Mouse (Mus musculus) T-helper 2 cell (primary cell): Measurements from ENCODE around the gene Dimt1.
"Not testable (repeated sequence)": the region's sequence is repeated elsewhere in the genome, so short reads cannot be mapped to it uniquely, and the experiment has no call there.

Experiments
- in situ Hi-C: fragments of 300-600 bp; cut with MboI, MseI; formaldehyde crosslinking; loops from one replicate; pipeline ENCODE4 v1.15.1; 2025; ENCODE audit warnings: high pct_unique_total_duplicates

Dimt1 gene

DNA sequence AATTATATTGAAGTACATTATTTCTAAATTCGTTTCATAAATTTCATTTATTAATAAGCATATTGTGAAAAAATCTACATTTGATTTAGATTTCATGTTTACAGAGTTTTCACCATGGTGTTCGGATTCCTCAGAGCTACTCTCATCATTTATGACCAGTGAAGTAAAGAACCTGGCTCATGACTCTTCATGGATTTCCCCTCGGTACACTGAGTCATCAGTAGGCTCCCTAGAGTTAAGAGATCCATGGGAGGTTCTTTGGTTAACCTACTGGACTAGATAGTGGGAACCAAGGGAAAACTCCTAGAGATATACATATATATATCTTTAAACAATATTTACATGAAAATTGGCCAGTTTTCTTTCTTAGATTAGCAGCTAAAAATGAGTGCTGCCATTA is 13.6 kb downstream of the Dimt1 start:
- in situ Hi-C loops: no loop called here

DNA sequence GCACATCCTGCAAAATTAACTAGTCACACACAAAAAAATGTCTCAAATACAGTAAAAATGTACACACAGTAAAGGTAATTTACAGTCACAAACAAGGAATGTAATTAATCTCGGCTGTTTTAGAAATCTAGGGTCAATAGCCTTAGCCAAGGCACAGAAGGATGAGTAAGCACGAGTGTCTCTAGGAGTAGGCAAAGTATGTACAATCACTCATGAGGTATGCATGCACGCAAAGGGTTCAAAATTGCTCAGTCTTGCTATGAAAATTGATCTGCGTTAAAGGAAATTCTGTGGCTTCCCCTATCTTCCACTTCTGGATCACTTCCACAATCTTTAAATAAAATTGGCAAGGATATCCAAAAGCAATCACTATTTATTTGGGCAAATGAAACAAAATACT is 14.6 kb downstream of the Dimt1 start:
- in situ Hi-C loops: no loop called here

DNA sequence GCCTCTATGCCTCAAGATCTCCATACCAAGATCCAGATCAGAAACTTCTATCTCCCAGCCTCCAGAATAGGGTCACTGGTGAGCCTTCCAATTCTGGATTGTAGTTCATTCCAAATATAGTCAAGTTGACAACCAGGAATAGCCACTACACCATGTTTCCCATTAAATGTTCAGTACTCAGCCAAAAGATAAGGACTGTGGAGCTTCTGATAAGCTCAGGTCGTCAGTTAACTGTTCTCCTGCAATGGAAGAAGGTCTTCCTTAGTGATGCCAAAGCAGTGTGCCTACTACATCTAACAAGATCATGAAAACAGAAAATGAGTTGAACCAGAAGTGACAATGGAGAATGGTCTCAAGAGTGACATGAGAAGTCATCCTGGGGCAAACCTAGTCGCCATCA is 50.0 kb downstream of the Dimt1 start:
- in situ Hi-C loops: no loop called here

DNA sequence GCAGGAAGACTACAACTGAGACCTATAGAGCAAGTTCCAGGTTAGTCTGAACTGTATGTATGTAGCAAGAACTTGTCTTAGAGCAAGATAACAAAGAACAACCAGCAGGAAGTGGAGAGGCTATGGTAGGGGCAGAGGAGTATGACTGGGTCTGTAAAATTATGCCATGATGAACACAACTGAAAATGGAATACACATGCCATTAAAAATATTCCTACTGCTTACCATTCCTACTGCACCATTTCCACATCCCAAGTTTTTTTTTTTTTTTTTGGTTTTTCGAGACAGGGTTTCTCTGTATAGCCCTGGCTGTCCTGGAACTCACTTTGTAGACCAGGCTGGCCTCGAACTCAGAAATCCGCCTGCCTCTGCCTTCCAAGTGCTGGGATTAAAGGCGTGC is 50.6 kb downstream of the Dimt1 start:
- in situ Hi-C loops: not testable (repeated sequence)

DNA sequence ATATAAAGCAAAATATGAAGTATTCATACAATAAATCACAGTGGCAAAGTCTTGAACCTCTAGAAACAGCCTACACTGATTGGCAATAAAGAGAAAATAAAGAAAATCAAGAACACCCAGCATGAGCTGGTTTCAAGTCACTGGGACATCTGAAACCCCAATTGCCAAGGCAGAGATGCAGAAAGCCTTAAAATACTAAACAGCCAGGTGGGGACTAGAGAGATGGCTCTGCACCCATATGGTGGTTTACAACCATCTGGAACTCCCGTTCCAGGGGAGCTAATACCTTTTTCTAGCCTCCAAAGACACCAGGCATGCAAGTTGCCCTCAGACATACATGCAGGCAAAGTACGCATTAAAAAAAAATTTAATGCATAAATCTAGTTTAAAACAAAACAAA is 51.1 kb downstream of the Dimt1 start:
- in situ Hi-C loops: no loop called here

DNA sequence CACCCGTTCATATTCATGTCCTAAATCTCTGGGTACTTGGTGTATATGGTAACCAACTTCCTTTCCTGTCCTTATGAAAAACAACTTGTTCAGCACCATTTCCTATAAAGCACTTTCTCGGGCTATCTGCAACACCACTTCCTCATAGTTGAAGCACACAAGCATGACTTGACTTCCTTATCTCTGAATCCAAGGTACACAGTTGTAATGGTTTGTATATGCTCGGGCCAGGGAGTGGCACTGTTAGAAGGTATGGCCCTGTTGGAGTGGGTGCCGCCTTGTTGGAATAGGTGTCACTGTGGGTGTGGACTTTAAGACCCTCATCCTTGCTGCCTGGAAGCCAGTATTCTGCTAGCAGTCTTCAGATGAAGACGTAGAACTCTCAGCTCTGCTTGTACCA is 51.7 kb downstream of the Dimt1 start:
- in situ Hi-C loops: no loop called here

DNA sequence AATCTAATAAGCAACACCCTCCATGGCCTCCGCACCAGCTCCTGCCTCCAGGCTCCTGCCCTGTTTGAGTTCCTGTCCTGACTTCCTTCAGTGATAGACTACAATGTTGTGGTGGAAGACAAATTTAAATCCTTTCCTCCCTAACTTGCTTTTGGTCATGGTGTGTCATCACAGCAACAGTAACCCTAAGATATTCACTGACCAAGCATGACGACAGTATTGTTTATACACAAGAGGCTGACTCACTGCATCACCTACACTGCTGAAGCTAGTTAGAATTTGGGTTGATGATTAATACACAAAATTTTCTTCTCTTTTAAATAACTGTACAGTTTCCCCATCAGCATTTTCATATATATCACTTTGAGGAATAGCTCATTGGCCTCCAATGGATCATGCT is 56.3 kb downstream of the Dimt1 start:
- in situ Hi-C loops: no loop called here

DNA sequence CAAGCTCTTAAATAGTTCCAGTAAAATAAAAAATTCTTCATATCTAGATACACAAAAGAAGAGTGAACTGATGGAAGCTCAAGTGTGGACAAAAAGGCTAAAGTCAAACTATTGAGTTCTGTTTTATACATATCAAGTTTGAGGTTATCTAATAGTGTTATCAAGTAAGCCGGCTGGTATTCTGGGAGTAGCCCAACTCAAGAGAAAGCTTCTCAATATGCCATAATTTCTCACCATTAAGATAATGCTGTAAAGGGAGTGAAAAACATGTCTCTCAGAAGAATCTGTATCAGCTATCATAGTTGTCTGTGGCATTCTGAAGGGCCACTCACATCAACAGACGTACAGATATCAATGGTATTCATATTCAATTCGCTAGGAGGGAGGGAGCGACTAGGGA is 61.2 kb downstream of the Dimt1 start:
- in situ Hi-C loops: no loop called here
